Mouse (Mus musculus): ENCODE measurements around the gene Ghsr.

- no peak for TF ChIP-seq CTCF (IDR thresholded peaks at IDR 0.05; ENCODE audit: borderline replicate concordance, insufficient read depth, low read depth, low read length)
- TF ChIP-seq POLR2A (IDR thresholded peaks at IDR 0.05; ENCODE audit: borderline replicate concordance, insufficient read depth, low read length) = no peak
Observed at GRCm38 (mm10) chr3:27340757-27341156, 30.4 kb upstream of the Ghsr start.

Data from cerebellum, adult 2 months (tissue).